Mouse (Mus musculus) C2C12 (cell line): Measurements from ENCODE around the gene Spns2. TPM values are rescaled to one million over a fixed set of nuclear protein-coding genes. Genes with fewer than 3 reads are reported as not detected.

ENCODE experiments used
- H3K27me3 ChIP-seq: one replicate; pipeline ENCODE4 v1.6.1; 2011; ENCODE audit not compliant: control insufficient read depth, insufficient read depth, insufficient read length
- H3K36me3 ChIP-seq: one replicate; pipeline ENCODE4 v1.6.1; 2011; ENCODE audit not compliant: control insufficient read depth, insufficient read depth
- H3K4me3 ChIP-seq: one replicate; pipeline ENCODE4 v1.5.1; 2011; ENCODE audit warnings: mild to moderate bottlenecking, control low read depth; ENCODE audit not compliant: poor library complexity, insufficient read depth, severe bottlenecking
- H3K79me2 ChIP-seq: one replicate; pipeline ENCODE4 v1.6.1; 2011; ENCODE audit not compliant: control insufficient read depth, insufficient read depth
- H3K79me3 ChIP-seq: one replicate; pipeline ENCODE4 v1.6.1; 2011; ENCODE audit warnings: low read depth, control low read depth
- H3ac ChIP-seq: one replicate; pipeline ENCODE3; 2011; ENCODE audit warnings: low read depth; ENCODE audit not compliant: control insufficient read depth, insufficient read length
- CEBPB ChIP-seq: IDR thresholded peaks from one replicate; pipeline ENCODE4 v1.6.1; 2011; ENCODE audit warnings: low read depth, mild to moderate bottlenecking, control low read depth, moderate library complexity
- CTCF ChIP-seq: IDR thresholded peaks from one replicate; pipeline ENCODE4 v1.5.1; 2011; ENCODE audit not compliant: control insufficient read depth, insufficient read depth, insufficient read length
- FOSL1 ChIP-seq: IDR thresholded peaks from one replicate; pipeline ENCODE4 v1.8.0; 2011; ENCODE audit warnings: mild to moderate bottlenecking, low read length; ENCODE audit not compliant: poor library complexity, insufficient read depth, severe bottlenecking
- MAX ChIP-seq: IDR thresholded peaks from one replicate; pipeline ENCODE4 v1.6.1; 2011; ENCODE audit warnings: mild to moderate bottlenecking, control low read depth
- MYOD1 ChIP-seq: IDR thresholded peaks from one replicate; pipeline ENCODE4 v1.6.1; 2011; ENCODE audit warnings: low read depth; ENCODE audit not compliant: control insufficient read depth, insufficient read length
- MYOG ChIP-seq: IDR thresholded peaks from one replicate; pipeline ENCODE4 v1.6.1; 2011; ENCODE audit not compliant: control insufficient read depth, insufficient read length; ENCODE audit errors: extremely low read depth
- USF1 ChIP-seq: IDR thresholded peaks from one replicate; pipeline ENCODE4 v1.6.1; 2011; ENCODE audit warnings: low read depth, mild to moderate bottlenecking, control low read depth, moderate library complexity
- polyA plus RNA-seq: library from polyadenylated mRNA; unstranded; fragments of >200 nt; fragmentation: generic; extraction: Trizol; gene quantifications from one replicate; pipeline ENCODE4 v1.2.1, GENCODE M21; 2012; ENCODE audit warnings: missing spikeins

Spns2 gene
- polyA plus RNA-seq, 1 experiment = 0.37 TPM

DNA sequence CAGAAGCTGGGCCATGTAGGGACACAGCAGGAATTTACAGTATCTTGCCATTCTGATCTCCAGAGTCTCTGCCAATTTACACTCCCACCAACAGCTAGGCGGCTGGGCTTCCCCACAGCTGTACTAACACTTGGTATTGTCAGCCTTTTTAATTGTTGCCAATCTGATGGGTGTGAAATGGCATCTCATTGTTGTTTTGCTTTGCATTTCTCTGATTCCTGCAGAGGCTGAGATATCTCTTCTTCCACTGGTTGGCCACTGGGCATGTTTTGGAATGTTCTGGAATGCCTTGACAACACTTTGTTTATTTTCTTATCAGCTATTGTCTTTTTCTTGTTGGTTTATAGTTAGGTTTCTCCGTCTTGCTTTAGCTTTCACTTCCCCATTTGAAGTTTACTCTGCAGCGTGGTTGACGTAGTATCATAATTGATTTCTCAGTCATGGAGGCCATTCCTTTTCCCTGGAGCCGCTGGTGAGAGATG, 28.2 kb downstream of the Spns2 start:
- TF ChIP-seq CTCF (no peak), MYOG (no peak), USF1 (no peak), CEBPB (no peak), MAX (no peak), MYOD1 (no peak), FOSL1 (no peak)
- H3K27me3 ChIP-seq = no peaks in the 10 kb centered on the region
- H3K79me2 ChIP-seq = no peaks in the 10 kb centered on the region
- H3ac ChIP-seq = no peak overlapping the region
- H3K79me3 ChIP-seq = no peaks in the 10 kb centered on the region
- H3K4me3 ChIP-seq = no peak overlapping the region
- H3K36me3 ChIP-seq = no peaks in the 10 kb centered on the region

DNA sequence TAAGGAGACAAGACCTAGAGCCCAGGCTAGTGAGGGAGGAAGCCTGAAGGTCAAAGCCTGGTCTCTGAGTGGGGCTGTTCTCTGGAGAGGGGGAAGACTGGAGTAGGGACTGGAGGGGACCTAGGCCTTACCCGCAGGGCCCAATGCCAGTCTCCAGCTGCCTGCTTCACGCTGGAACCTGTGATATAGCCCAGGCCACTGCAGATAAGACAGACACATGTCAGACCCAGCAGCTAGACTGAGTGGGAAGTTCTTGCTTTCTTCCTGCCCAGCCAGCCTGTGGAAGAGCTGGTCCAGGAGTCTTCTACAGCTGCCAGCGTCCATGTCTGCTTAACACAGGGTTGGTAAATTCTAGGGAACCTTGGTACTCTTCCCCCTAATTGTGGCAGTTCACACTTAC, 31.2 kb downstream of the Spns2 start:
- no peak for TF ChIP-seq CTCF
- no peak for TF ChIP-seq FOSL1
- no peak for TF ChIP-seq MYOD1
- TF ChIP-seq MYOG = no peak
- TF ChIP-seq CEBPB = no peak
- no peak for TF ChIP-seq USF1
- TF ChIP-seq MAX = no peak
- H3ac ChIP-seq = no peak overlapping the region
- no peaks in the 10 kb centered on the region for H3K36me3 ChIP-seq
- no peak overlapping the region for H3K4me3 ChIP-seq
- H3K27me3 ChIP-seq = no peaks in the 10 kb centered on the region
- H3K79me3 ChIP-seq = no peaks in the 10 kb centered on the region
- no peaks in the 10 kb centered on the region for H3K79me2 ChIP-seq

DNA sequence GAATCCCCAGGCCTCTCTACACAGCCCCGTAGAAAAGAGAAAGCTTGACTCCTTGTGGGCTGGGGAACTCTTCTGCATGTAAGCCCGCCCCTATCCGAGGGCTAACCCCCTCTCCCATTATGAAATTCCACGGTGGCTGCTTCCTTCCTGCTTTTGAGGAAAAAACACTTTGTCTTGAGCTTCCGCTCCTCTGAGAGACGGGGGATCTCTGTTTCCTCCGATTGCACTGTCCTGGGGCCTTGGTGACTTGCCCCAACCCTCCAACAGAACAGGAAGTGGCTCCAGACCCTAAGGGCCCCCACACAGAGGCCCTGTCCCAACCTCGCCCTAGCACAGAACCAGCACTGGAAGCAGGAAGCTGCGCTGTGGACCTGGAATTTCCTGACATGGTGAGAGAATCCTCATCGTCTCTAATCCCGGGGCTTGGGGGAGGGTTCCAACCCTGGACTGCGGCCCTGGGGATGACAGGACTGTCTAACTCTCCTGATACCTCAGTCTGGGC, 31.7 kb downstream of the Spns2 start:
- H3K79me3 ChIP-seq = no peaks in the 10 kb centered on the region
- H3K27me3 ChIP-seq = no peaks in the 10 kb centered on the region
- H3ac ChIP-seq = no peak overlapping the region
- TF ChIP-seq MYOG = no peak
- no peak for TF ChIP-seq MYOD1
- no peaks in the 10 kb centered on the region for H3K79me2 ChIP-seq
- no peaks in the 10 kb centered on the region for H3K36me3 ChIP-seq
- no peak overlapping the region for H3K4me3 ChIP-seq

DNA sequence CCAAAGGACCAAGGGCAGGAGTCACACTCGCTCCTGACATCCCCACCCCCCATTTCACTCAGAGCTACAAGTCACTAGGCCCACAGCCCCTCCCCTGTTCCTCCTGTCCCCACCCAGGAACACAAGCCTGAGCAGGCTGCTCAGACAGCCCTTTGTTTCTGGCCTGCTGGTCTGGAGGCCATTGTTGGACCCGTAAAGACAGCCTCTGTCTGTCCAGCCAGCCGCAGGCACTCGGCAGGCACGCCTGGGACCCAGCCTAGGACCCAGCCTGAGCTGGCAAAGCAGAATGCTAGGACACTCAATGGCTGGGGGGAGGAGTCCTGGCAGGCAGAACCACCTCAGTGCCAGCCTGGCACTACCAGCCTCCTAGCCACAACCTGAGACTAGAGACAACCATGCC, 34.0 kb downstream of the Spns2 start:
- Histone ChIP-seq H3ac (no peak overlapping the region), H3K79me3 (no peaks in the 10 kb centered on the region), H3K79me2 (no peaks in the 10 kb centered on the region), H3K4me3 (no peak overlapping the region), H3K27me3 (no peaks in the 10 kb centered on the region), H3K36me3 (peaks cover 22% of the 10 kb centered on the region)
- TF ChIP-seq MAX = no peak
- no peak for TF ChIP-seq USF1
- no peak for TF ChIP-seq CEBPB
- no peak for TF ChIP-seq MYOD1
- TF ChIP-seq CTCF = no peak
- no peak for TF ChIP-seq MYOG
- no peak for TF ChIP-seq FOSL1

DNA sequence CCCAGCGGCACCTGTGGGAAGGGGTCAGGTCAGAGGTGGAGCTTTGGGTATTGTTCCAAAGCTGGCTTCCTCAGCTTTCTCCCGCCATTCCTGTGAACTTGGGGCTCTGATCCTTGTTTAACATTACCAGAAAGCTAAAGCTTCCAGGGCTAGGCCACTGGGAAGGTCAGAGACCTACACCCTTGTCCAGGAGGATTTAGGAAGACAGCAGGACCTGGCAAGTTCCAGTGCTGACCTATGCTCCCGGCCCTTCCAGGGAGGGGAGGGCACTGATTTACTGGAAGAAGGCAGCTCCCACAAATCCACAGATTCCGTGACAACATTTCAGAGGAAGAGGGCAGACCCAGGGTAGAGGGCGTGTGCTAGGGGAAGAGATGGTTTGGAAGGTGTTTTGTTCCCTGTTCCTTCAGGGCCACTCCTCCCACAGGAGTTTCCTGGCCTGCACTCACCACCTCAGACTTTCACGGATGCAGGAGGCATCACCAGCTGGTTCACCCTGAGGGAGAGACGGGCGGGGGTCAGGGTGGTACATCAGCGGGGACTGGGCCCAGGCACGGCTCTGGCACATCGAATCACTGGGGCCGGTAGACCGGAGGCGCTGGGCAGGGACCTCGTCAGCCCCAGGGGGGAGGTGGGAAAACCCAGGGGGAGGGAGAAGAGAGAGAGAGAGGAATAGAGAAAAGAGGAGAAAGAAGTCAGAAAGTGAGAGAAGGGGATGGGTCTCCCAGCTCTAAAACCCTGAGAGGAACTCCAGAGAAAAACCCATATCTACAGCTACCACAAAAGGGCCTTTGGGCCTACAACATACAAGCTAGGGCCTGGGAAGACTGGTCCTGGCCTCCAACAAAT, 36.4 kb downstream of the Spns2 start:
- Histone ChIP-seq H3K79me3 (no peaks in the 10 kb centered on the region), H3ac (no peak overlapping the region), H3K79me2 (no peaks in the 10 kb centered on the region), H3K27me3 (no peaks in the 10 kb centered on the region), H3K4me3 (no peak overlapping the region), H3K36me3 (peaks cover 45% of the 10 kb centered on the region)
- no peak for TF ChIP-seq USF1
- TF ChIP-seq MYOG = no peak
- no peak for TF ChIP-seq CTCF
- TF ChIP-seq MAX = no peak
- TF ChIP-seq MYOD1 = no peak
- no peak for TF ChIP-seq FOSL1
- TF ChIP-seq CEBPB = no peak

DNA sequence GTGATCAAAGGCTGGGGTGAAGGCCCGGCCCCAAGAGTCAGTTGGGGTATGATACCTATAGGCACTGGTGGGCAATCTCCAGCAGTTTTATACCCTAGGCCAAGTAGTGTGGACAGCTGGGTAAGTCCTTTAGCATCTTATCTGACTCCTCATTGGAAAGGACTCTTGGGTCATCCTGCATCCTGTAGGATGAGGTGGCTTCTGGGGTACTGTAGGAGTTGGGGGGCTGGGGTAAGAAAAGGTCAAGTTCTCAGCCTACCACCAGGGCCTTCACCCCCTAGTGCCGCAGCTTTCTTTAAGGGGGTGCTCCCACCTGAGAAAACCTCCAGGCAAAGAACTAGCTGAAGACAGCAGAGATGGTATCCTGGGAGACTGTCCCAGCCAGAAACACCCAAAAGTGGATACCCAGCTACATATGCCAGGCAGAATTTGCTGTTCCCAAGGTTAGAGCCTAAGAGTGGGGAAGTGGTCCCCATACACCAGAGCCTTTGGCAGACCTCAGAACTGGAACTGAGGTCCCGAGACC, 37.5 kb downstream of the Spns2 start:
- Histone ChIP-seq H3K79me3 (peaks cover under 1% of the 10 kb centered on the region), H3K36me3 (peaks cover 56% of the 10 kb centered on the region), H3ac (no peak overlapping the region), H3K4me3 (no peak overlapping the region), H3K79me2 (peaks cover 9% of the 10 kb centered on the region), H3K27me3 (no peaks in the 10 kb centered on the region)
- no peak for TF ChIP-seq USF1
